Mouse (Mus musculus) embryonic facial prominence, embryonic 10.5 days (tissue): ENCODE data around the gene 1700030K09Rik. TPM values are rescaled to one million over a fixed set of nuclear protein-coding genes. Genes with fewer than 3 reads are reported as not detected.

Experiments
- DNase-seq: peaks from one replicate; pipeline ENCODE4 v3.0.0-alpha.2; 2017; ENCODE audit warnings: low spot score
- H3K27ac ChIP-seq: fragments of 300-500 bp; sonication (generic); replicated peaks from 2 replicates; pipeline ENCODE4 v1.5.1; 2016; ENCODE audit warnings: mild to moderate bottlenecking
- H3K27me3 ChIP-seq: fragments of 300-500 bp; sonication (generic); replicated peaks from 2 replicates; pipeline ENCODE4 v1.6.1; 2016; ENCODE audit warnings: low read depth, mild to moderate bottlenecking; ENCODE audit not compliant: poor library complexity, severe bottlenecking
- H3K36me3 ChIP-seq: fragments of 300-500 bp; sonication (generic); replicated peaks from 2 replicates; pipeline ENCODE4 v1.6.1; 2016; ENCODE audit warnings: mild to moderate bottlenecking, moderate library complexity
- H3K4me1 ChIP-seq: fragments of 300-500 bp; sonication (generic); 2 replicates; pipeline ENCODE4 v1.6.1; 2016
- H3K4me3 ChIP-seq: fragments of 300-500 bp; sonication (generic); 2 replicates; pipeline ENCODE4 v1.5.1; 2016; ENCODE audit warnings: mild to moderate bottlenecking, moderate library complexity
- H3K9me3 ChIP-seq: fragments of 300-500 bp; sonication (generic); 2 replicates; pipeline ENCODE4 v1.6.1; 2016; ENCODE audit warnings: mild to moderate bottlenecking
- WGBS: fragments of 180-500 bp; shearing (Covaris S2); methylation state at CpG from one replicate; pipeline ENCODE4 v1.1.7; 2016; 5-methylcytosine and 5-hydroxymethylcytosine counted together
- polyA plus RNA-seq: library from polyadenylated mRNA; unstranded; fragments of >200 nt; fragmentation: Nextera tagmentation; extraction: Ambion mirVana; gene quantifications from 2 replicates; pipeline ENCODE4 v1.2.1, GENCODE M21; 2016

1700030K09Rik gene
- polyA plus RNA-seq, 1 experiment from 2014 or later: 16.1 TPM

GRCm38 (mm10) chr8:72434952-72435351, 8.7 kb upstream of the 1700030K09Rik start:
- no peaks in the 10 kb centered on the region for H3K9me3 ChIP-seq
- no peak overlapping the region for H3K27ac ChIP-seq
- no peaks in the 10 kb centered on the region for H3K27me3 ChIP-seq
- WGBS: 75% methylated on average over 2 of the region's 2 CpGs
- H3K4me3 ChIP-seq: no peak overlapping the region
- H3K36me3 ChIP-seq: no peaks in the 10 kb centered on the region
- DNase-seq: no peak
- H3K4me1 ChIP-seq: no peaks in the 10 kb centered on the region

- H3K4me1 ChIP-seq: peaks cover 7% of the 10 kb centered on the region
- no peak overlapping the region for H3K4me3 ChIP-seq
- no peaks in the 10 kb centered on the region for H3K9me3 ChIP-seq
- no peak overlapping the region for H3K27ac ChIP-seq
- DNase-seq: no peak
- H3K27me3 ChIP-seq: no peaks in the 10 kb centered on the region
- H3K36me3 ChIP-seq: no peaks in the 10 kb centered on the region
- 77% methylated on average over 8 of the region's 8 CpGs for WGBS
These were observed 5.2 kb upstream of the 1700030K09Rik start for GRCm38 (mm10) chr8:72438248-72439015.

- Histone ChIP-seq H3K4me3 (peak overlapping the region; percentile 62), H3K36me3 (peaks cover 22% of the 10 kb centered on the region), H3K27ac (peak overlapping the region; percentile 85), H3K27me3 (no peaks in the 10 kb centered on the region), H3K4me1 (peaks cover 8% of the 10 kb centered on the region), H3K9me3 (no peaks in the 10 kb centered on the region)
- no peak for DNase-seq
- WGBS: 46% methylated on average over 6 of the region's 6 CpGs
These were observed 292 bp downstream of the 1700030K09Rik start for GRCm38 (mm10) chr8:72443994-72444350.

- Histone ChIP-seq H3K4me3 (no peak overlapping the region), H3K27ac (no peak overlapping the region), H3K36me3 (peaks cover 33% of the 10 kb centered on the region), H3K27me3 (no peaks in the 10 kb centered on the region), H3K9me3 (no peaks in the 10 kb centered on the region), H3K4me1 (peaks cover 8% of the 10 kb centered on the region)
- DNase-seq: no peak
- 93% methylated on average over 6 of the region's 6 CpGs for WGBS
These were observed 1.4 kb downstream of the 1700030K09Rik start for GRCm38 (mm10) chr8:72445071-72445470.

GRCm38 (mm10) chr8:72451516-72451915, 7.8 kb downstream of the 1700030K09Rik start:
- Histone ChIP-seq H3K27me3 (no peaks in the 10 kb centered on the region), H3K27ac (no peak overlapping the region), H3K36me3 (peaks cover 81% of the 10 kb centered on the region), H3K4me1 (no peaks in the 10 kb centered on the region), H3K9me3 (peaks cover 3% of the 10 kb centered on the region; the same call in 1 of the 2 replicates), H3K4me3 (no peak overlapping the region)
- 86% methylated on average over 8 of the region's 8 CpGs for WGBS
- DNase-seq: no peak

GRCm38 (mm10) chr8:72453904-72454303, 10.2 kb downstream of the 1700030K09Rik start:
- H3K36me3 ChIP-seq: peaks cover 78% of the 10 kb centered on the region

GRCm38 (mm10) chr8:72455317-72455716, 11.6 kb downstream of the 1700030K09Rik start:
- 91% methylated on average over 4 of the region's 4 CpGs for WGBS
- no peaks in the 10 kb centered on the region for H3K4me1 ChIP-seq
- H3K36me3 ChIP-seq: peaks cover 78% of the 10 kb centered on the region
- no peaks in the 10 kb centered on the region for H3K27me3 ChIP-seq
- H3K27ac ChIP-seq: no peak overlapping the region
- DNase-seq: no peak
- peaks cover 3% of the 10 kb centered on the region; the same call in 1 of the 2 replicates for H3K9me3 ChIP-seq
- no peak overlapping the region for H3K4me3 ChIP-seq

More at GRCm38 (mm10) chr8:72453904-72454303, 10.2 kb downstream of the 1700030K09Rik start:
- no peak overlapping the region for H3K4me3 ChIP-seq
- no peaks in the 10 kb centered on the region for H3K4me1 ChIP-seq
- WGBS: 95% methylated on average over 2 of the region's 2 CpGs
- DNase-seq: no peak
- peaks cover 3% of the 10 kb centered on the region; the same call in 1 of the 2 replicates for H3K9me3 ChIP-seq
- no peaks in the 10 kb centered on the region for H3K27me3 ChIP-seq
- no peak overlapping the region for H3K27ac ChIP-seq

- WGBS: 92% methylated on average over 3 of the region's 3 CpGs
- DNase-seq: no peak
- peaks cover 3% of the 10 kb centered on the region; the same call in 1 of the 2 replicates for H3K9me3 ChIP-seq
- H3K36me3 ChIP-seq: peaks cover 80% of the 10 kb centered on the region
- H3K27ac ChIP-seq: no peak overlapping the region
- H3K4me1 ChIP-seq: no peaks in the 10 kb centered on the region
- no peak overlapping the region for H3K4me3 ChIP-seq
- H3K27me3 ChIP-seq: no peaks in the 10 kb centered on the region
These were observed 14.1 kb downstream of the 1700030K09Rik start for GRCm38 (mm10) chr8:72457806-72458205.

GRCm38 (mm10) chr8:72458457-72458856, 14.8 kb downstream of the 1700030K09Rik start:
- no peak for DNase-seq
- Histone ChIP-seq H3K9me3 (peaks cover 3% of the 10 kb centered on the region; the same call in 1 of the 2 replicates), H3K27me3 (no peaks in the 10 kb centered on the region), H3K4me3 (no peak overlapping the region), H3K36me3 (peaks cover 80% of the 10 kb centered on the region), H3K4me1 (no peaks in the 10 kb centered on the region), H3K27ac (no peak overlapping the region)
- 87% methylated on average over 6 of the region's 6 CpGs for WGBS

GRCm38 (mm10) chr8:72459881-72460533, 16.3 kb downstream of the 1700030K09Rik start:
- Histone ChIP-seq H3K4me3 (no peak overlapping the region), H3K27me3 (no peaks in the 10 kb centered on the region), H3K4me1 (no peaks in the 10 kb centered on the region), H3K36me3 (peaks cover 80% of the 10 kb centered on the region), H3K27ac (no peak overlapping the region), H3K9me3 (no peaks in the 10 kb centered on the region)
- 85% methylated on average over 4 of the region's 4 CpGs for WGBS
- DNase-seq: no peak

- no peaks in the 10 kb centered on the region for H3K9me3 ChIP-seq
- H3K27ac ChIP-seq: no peak overlapping the region
- no peak for DNase-seq
- H3K27me3 ChIP-seq: no peaks in the 10 kb centered on the region
- peaks cover 100% of the 10 kb centered on the region for H3K36me3 ChIP-seq
- H3K4me3 ChIP-seq: no peak overlapping the region
- 95% methylated on average over 10 of the region's 10 CpGs for WGBS
- H3K4me1 ChIP-seq: no peaks in the 10 kb centered on the region
These were observed 20.5 kb downstream of the 1700030K09Rik start for GRCm38 (mm10) chr8:72464211-72464610.

- H3K4me1 ChIP-seq: peaks cover 10% of the 10 kb centered on the region
- 89% methylated on average over 2 of the region's 2 CpGs for WGBS
- H3K4me3 ChIP-seq: no peak overlapping the region
- no peak for DNase-seq
- peaks cover 93% of the 10 kb centered on the region for H3K36me3 ChIP-seq
- no peaks in the 10 kb centered on the region for H3K9me3 ChIP-seq
- H3K27me3 ChIP-seq: no peaks in the 10 kb centered on the region
- H3K27ac ChIP-seq: no peak overlapping the region
These were observed 25.6 kb downstream of the 1700030K09Rik start for GRCm38 (mm10) chr8:72469243-72469642.

GRCm38 (mm10) chr8:72469984-72470383, 26.3 kb downstream of the 1700030K09Rik start:
- WGBS: 93% methylated on average over 8 of the region's 8 CpGs
- Histone ChIP-seq H3K9me3 (no peaks in the 10 kb centered on the region), H3K4me1 (peaks cover 11% of the 10 kb centered on the region), H3K4me3 (no peak overlapping the region), H3K36me3 (peaks cover 86% of the 10 kb centered on the region), H3K27me3 (no peaks in the 10 kb centered on the region), H3K27ac (no peak overlapping the region)
- DNase-seq: no peak
